Mouse (Mus musculus) R1 (cell line): ENCODE measurements around the gene Bud13.

Experiments
- DNase-seq: peaks from one replicate; pipeline ENCODE4 v3.0.0-alpha.2; 2018; ENCODE audit warnings: low read depth, low spot score

Gene Bud13

GRCm38 (mm10) chr9:46337331-46337730 is 54.5 kb downstream of the Bud13 start:
- DNase-seq: no peak

GRCm38 (mm10) chr9:46337852-46338291 is 55.1 kb downstream of the Bud13 start:
- peak; percentile 93 for DNase-seq

- DNase-seq: no peak
These were observed 55.6 kb downstream of the Bud13 start for GRCm38 (mm10) chr9:46338384-46338783.

- no peak for DNase-seq
These were observed 56.3 kb downstream of the Bud13 start for GRCm38 (mm10) chr9:46339051-46339652.

GRCm38 (mm10) chr9:46345887-46346665 is 63.3 kb downstream of the Bud13 start:
- no peak for DNase-seq
